Mouse (Mus musculus) inflammation-experienced regulatory T-cells, adult 6 months (primary cell): ENCODE measurements around the gene Rrp15. TPM values are rescaled to one million over a fixed set of nuclear protein-coding genes. Genes with fewer than 3 reads are reported as not detected.

ENCODE experiments used
- ATAC-seq: one replicate; pipeline ENCODE4 v1.8.0; 2017
- polyA plus RNA-seq, 3 experiments: library from polyadenylated mRNA; unstranded; fragments of 100-300 nt; shearing (Covaris generic); gene quantifications; one replicate each; pipeline ENCODE4 v1.2.1; 2017

Rrp15 gene
- polyA plus RNA-seq, 3 experiments from 2014 or later: 27.0 to 33.4 (median 29.6) TPM

- ATAC-seq: no peak
Measured at GRCm38 (mm10) chr1:186712802-186713471, 36.2 kb downstream of the Rrp15 start.

GRCm38 (mm10) chr1:186705915-186706248 is 43.3 kb downstream of the Rrp15 start, which contains the start of gene Tgfb2:
Gene Tgfb2 (minus strand): TSS chr1:186705989.
- ATAC-seq: no peak

GRCm38 (mm10) chr1:186705203-186705914 is 43.8 kb downstream of the Rrp15 start:
- ATAC-seq: no peak

GRCm38 (mm10) chr1:186703980-186704701 is 45.0 kb downstream of the Rrp15 start:
- ATAC-seq: no peak

GRCm38 (mm10) chr1:186703256-186703979 is 45.7 kb downstream of the Rrp15 start:
- no peak for ATAC-seq

- ATAC-seq: no peak
Measured at GRCm38 (mm10) chr1:186702391-186703255, 46.5 kb downstream of the Rrp15 start.

- ATAC-seq: no peak
Measured at GRCm38 (mm10) chr1:186701206-186701905, 47.8 kb downstream of the Rrp15 start.

- no peak for ATAC-seq
Measured at GRCm38 (mm10) chr1:186700496-186700895, 48.7 kb downstream of the Rrp15 start.

GRCm38 (mm10) chr1:186698583-186699338 is 50.4 kb downstream of the Rrp15 start:
- no peak for ATAC-seq

- ATAC-seq: no peak
Measured at GRCm38 (mm10) chr1:186696231-186696630, 52.9 kb downstream of the Rrp15 start.

- no peak for ATAC-seq
Measured at GRCm38 (mm10) chr1:186695361-186695760, 53.8 kb downstream of the Rrp15 start.

- no peak for ATAC-seq
Measured at GRCm38 (mm10) chr1:186692370-186692769, 56.8 kb downstream of the Rrp15 start.

- ATAC-seq: no peak
Measured at GRCm38 (mm10) chr1:186691708-186692107, 57.5 kb downstream of the Rrp15 start.

GRCm38 (mm10) chr1:186684041-186684440 is 65.1 kb downstream of the Rrp15 start:
- no peak for ATAC-seq

GRCm38 (mm10) chr1:186682606-186683005 is 66.6 kb downstream of the Rrp15 start:
- no peak for ATAC-seq

GRCm38 (mm10) chr1:186677614-186678013 is 71.5 kb downstream of the Rrp15 start:
- ATAC-seq: no peak

GRCm38 (mm10) chr1:186676199-186676598 is 73.0 kb downstream of the Rrp15 start:
- no peak for ATAC-seq

GRCm38 (mm10) chr1:186675263-186675662 is 73.9 kb downstream of the Rrp15 start:
- no peak for ATAC-seq

GRCm38 (mm10) chr1:186674621-186675020 is 74.5 kb downstream of the Rrp15 start:
- ATAC-seq: no peak

- ATAC-seq: no peak
Measured at GRCm38 (mm10) chr1:186673166-186673565, 76.0 kb downstream of the Rrp15 start.
